Mouse (Mus musculus) CH12.LX (cell line): ENCODE data around the gene Serpina3b. TPM values are rescaled to one million over a fixed set of nuclear protein-coding genes. Genes with fewer than 3 reads are reported as not detected.

Source experiments
- DNase-seq: peaks from one replicate; pipeline ENCODE4 v3.0.0-alpha.2; 2013; ENCODE audit errors: extremely low read depth
- H3K27ac ChIP-seq: 2 replicates; pipeline ENCODE4 v1.5.1; 2012; ENCODE audit warnings: low read depth, mild to moderate bottlenecking, control low read depth, moderate library complexity; ENCODE audit not compliant: insufficient read depth
- H3K27me3 ChIP-seq: replicated peaks from 2 replicates; pipeline ENCODE3; 2012; ENCODE audit warnings: inconsistent platforms
- H3K36me3 ChIP-seq, 2 experiments: replicated peaks in 1 of 2; 2 replicates each; pipeline versions ENCODE3 to v1.6.1; 2012; ENCODE audit warnings: inconsistent platforms in 1 of 2, low read length in 1 of 2, mild to moderate bottlenecking in 1 of 2, mixed read lengths in 1 of 2, moderate library complexity in 1 of 2; ENCODE audit not compliant: control insufficient read depth in 1 of 2, insufficient read depth in 1 of 2
- H3K4me1 ChIP-seq, 2 experiments: 2 replicates each; pipeline ENCODE4 v1.6.1; 2012; ENCODE audit warnings: inconsistent platforms in 1 of 2, moderate library complexity in 1 of 2; ENCODE audit not compliant: insufficient read depth in 2 of 2, control insufficient read depth in 1 of 2
- H3K4me2 ChIP-seq: 2 replicates; pipeline ENCODE4 v1.6.1; 2012; ENCODE audit warnings: low read depth, mild to moderate bottlenecking, control low read depth; ENCODE audit not compliant: poor library complexity, insufficient read depth, severe bottlenecking
- H3K4me3 ChIP-seq, 3 experiments: fragments of 150-350 bp in 1 of 3; sonication (generic) in 1 of 3; replicated peaks in 1 of 3; 2 replicates each; pipeline versions ENCODE3 to v1.5.1; 2011 to 2012; ENCODE audit warnings: low read depth in 2 of 3, low read length in 2 of 3, mild to moderate bottlenecking in 2 of 3, moderate library complexity in 2 of 3, control low read depth in 1 of 3, improper control_type of control experiment in 1 of 3, inconsistent platforms in 1 of 3, mixed read lengths in 1 of 3; ENCODE audit not compliant: poor library complexity in 1 of 3
- H3K79me2 ChIP-seq: replicated peaks from 2 replicates; pipeline ENCODE4 v1.6.1; 2012; ENCODE audit warnings: mild to moderate bottlenecking, moderate library complexity; ENCODE audit not compliant: control insufficient read depth, poor library complexity, insufficient read depth, severe bottlenecking; ENCODE audit errors: extremely low read depth
- H3K9ac ChIP-seq: 2 replicates; pipeline ENCODE4 v1.6.1; 2012; ENCODE audit warnings: low read depth, mild to moderate bottlenecking, control low read depth, moderate library complexity; ENCODE audit not compliant: insufficient read depth
- H3K9me3 ChIP-seq: replicated peaks from 2 replicates; pipeline ENCODE3; 2012; ENCODE audit warnings: low read length, inconsistent platforms, mixed read lengths
- BHLHE40 ChIP-seq: IDR thresholded peaks from 2 replicates; pipeline ENCODE4 v1.6.1; 2011; ENCODE audit warnings: mild to moderate bottlenecking, low read depth, low read length, improper control_type of control experiment
- CHD1 ChIP-seq: IDR thresholded peaks from 2 replicates; pipeline ENCODE4 v1.6.1; 2012; ENCODE audit warnings: low read depth, low read length, improper control_type of control experiment, inconsistent platforms
- CHD2 ChIP-seq: IDR thresholded peaks from 2 replicates; pipeline ENCODE4 v1.6.1; 2011; ENCODE audit warnings: low read length, improper control_type of control experiment
- E2F4 ChIP-seq: IDR thresholded peaks from 2 replicates; pipeline ENCODE4 v1.6.1; 2011; ENCODE audit warnings: low read depth, low read length, improper control_type of control experiment; ENCODE audit not compliant: insufficient replicate concordance
- ETS1 ChIP-seq: conservative IDR thresholded peaks from 2 replicates; pipeline ENCODE4 v1.6.1; 2012; ENCODE audit warnings: low read depth, mild to moderate bottlenecking, inconsistent platforms, low read length, improper control_type of control experiment, moderate library complexity
- GABPA ChIP-seq: IDR thresholded peaks from 2 replicates; pipeline ENCODE4 v1.6.1; 2012; ENCODE audit warnings: low read depth, low read length, improper control_type of control experiment, inconsistent platforms; ENCODE audit not compliant: insufficient replicate concordance
- HCFC1 ChIP-seq: IDR thresholded peaks from 2 replicates; pipeline ENCODE4 v1.6.1; 2012; ENCODE audit warnings: low read depth, mild to moderate bottlenecking, inconsistent platforms, low read length, improper control_type of control experiment
- JUN ChIP-seq: IDR thresholded peaks from 2 replicates; pipeline ENCODE4 v1.6.1; 2011; ENCODE audit warnings: low read depth, mild to moderate bottlenecking, low read length, improper control_type of control experiment, moderate library complexity; ENCODE audit not compliant: insufficient read depth
- JUND ChIP-seq: conservative IDR thresholded peaks from 2 replicates; pipeline ENCODE4 v1.6.1; 2011; ENCODE audit warnings: low read depth, low read length, improper control_type of control experiment
- KAT2A ChIP-seq: IDR thresholded peaks from 2 replicates; pipeline ENCODE4 v1.6.1; 2012; ENCODE audit warnings: low read length, improper control_type of control experiment, inconsistent platforms; ENCODE audit not compliant: insufficient replicate concordance
- MEF2A ChIP-seq: IDR thresholded peaks from 2 replicates; pipeline ENCODE4 v1.6.1; 2014; ENCODE audit warnings: low read depth, mild to moderate bottlenecking, inconsistent platforms, low read length, improper control_type of control experiment, borderline replicate concordance
- NELFE ChIP-seq: IDR thresholded peaks from 2 replicates; pipeline ENCODE4 v1.6.1; 2011; ENCODE audit warnings: low read depth, low read length, improper control_type of control experiment
- NRF1 ChIP-seq: IDR thresholded peaks from 2 replicates; pipeline ENCODE4 v1.6.1; 2014; ENCODE audit warnings: low read depth, mild to moderate bottlenecking, inconsistent platforms, low read length, improper control_type of control experiment, moderate library complexity
- POLR2A ChIP-seq: IDR thresholded peaks from 2 replicates; pipeline ENCODE4 v1.6.1; 2011; ENCODE audit warnings: low read depth, mild to moderate bottlenecking, improper control_type of control experiment, low read length
- RAD21 ChIP-seq: IDR thresholded peaks from 2 replicates; pipeline ENCODE4 v1.6.1; 2011; ENCODE audit warnings: low read depth, mild to moderate bottlenecking, low read length, improper control_type of control experiment, moderate library complexity
- TCF12 ChIP-seq: IDR thresholded peaks from 2 replicates; pipeline ENCODE4 v1.6.1; 2014; ENCODE audit warnings: low read depth, mild to moderate bottlenecking, inconsistent platforms, low read length, improper control_type of control experiment
- UBTF ChIP-seq: IDR thresholded peaks from 2 replicates; pipeline ENCODE4 v1.6.1; 2012; ENCODE audit warnings: low read depth, mild to moderate bottlenecking, inconsistent platforms, low read length, improper control_type of control experiment, moderate library complexity
- USF1 ChIP-seq: IDR thresholded peaks from 2 replicates; pipeline ENCODE4 v1.6.1; 2014; ENCODE audit warnings: low read depth, mild to moderate bottlenecking, inconsistent platforms, low read length, improper control_type of control experiment
- USF2 ChIP-seq: conservative IDR thresholded peaks from 2 replicates; pipeline ENCODE4 v1.6.1; 2011; ENCODE audit warnings: low read depth, low read length, improper control_type of control experiment
- ZC3H11A ChIP-seq: IDR thresholded peaks from 2 replicates; pipeline ENCODE4 v1.6.1; 2012; ENCODE audit warnings: low read depth, mild to moderate bottlenecking, inconsistent platforms, low read length, improper control_type of control experiment
- ZKSCAN1 ChIP-seq: IDR thresholded peaks from 2 replicates; pipeline ENCODE4 v1.6.1; 2012; ENCODE audit warnings: low read depth, inconsistent platforms, low read length, improper control_type of control experiment, borderline replicate concordance
- dilution Hi-C: fragments of 300-500 bp; cut with MboI; formaldehyde crosslinking; loops from 2 replicates; pipeline ENCODE4 v1.14.3; 2020; ENCODE audit warnings: low sequenced_read_pairs; ENCODE audit not compliant: extremely low pct_unique_long_range_greater_than_20kb, extremely low pct_ligation_motif_present
- in situ Hi-C: fragments of 300-500 bp; cut with MboI; formaldehyde crosslinking; loops from 3 replicates; pipeline ENCODE4 v1.14.3; 2019; ENCODE audit warnings: low sequenced_read_pairs, low pct_ligation_motif_present, low pct_unique_long_range_greater_than_20kb, mixed read lengths
- polyA plus RNA-seq: library from polyadenylated mRNA; unstranded; fragments of >175 nt; gene quantifications from 2 replicates; pipeline ENCODE4 v1.2.1, GENCODE M21; 2012; ENCODE audit warnings: low read depth; ENCODE audit not compliant: insufficient read length
- total RNA-seq, 2 experiments: library from RNA; depleted of rRNA; stranded (reverse); fragments of 300-350 nt in 1 of 2; fragments of >200 nt in 1 of 2; gene quantifications; 2 replicates each; pipeline ENCODE4 v1.2.3; 2012 to 2014

Gene Serpina3b
- total and polyA plus RNA-seq, 3 experiments = not detected

GRCm38 (mm10) chr12:104142427-104142826, 14.6 kb downstream of the Serpina3b start:
- H3K79me2 ChIP-seq = no peaks in the 10 kb centered on the region
- in situ Hi-C loops (no loop called here), dilution Hi-C loops (no loop called here)
- H3K4me3 ChIP-seq = no peak overlapping the region
- H3K9ac ChIP-seq = no peak overlapping the region
- no peaks in the 10 kb centered on the region for H3K9me3 ChIP-seq
- peaks cover 83% of the 10 kb centered on the region for H3K27me3 ChIP-seq
- no peaks in the 10 kb centered on the region for H3K4me1 ChIP-seq
- no peak for TF ChIP-seq POLR2A
- TF ChIP-seq ZKSCAN1 = no peak
- TF ChIP-seq CHD2 = no peak
- no peak for TF ChIP-seq ZC3H11A
- TF ChIP-seq NRF1 = no peak
- no peak for TF ChIP-seq BHLHE40
- TF ChIP-seq USF2 = no peak
- no peak for TF ChIP-seq RAD21
- TF ChIP-seq UBTF = no peak
- no peak for TF ChIP-seq MEF2A
- no peak for TF ChIP-seq E2F4
- no peak for TF ChIP-seq JUND
- H3K27ac ChIP-seq = no peak overlapping the region
- no peaks in the 10 kb centered on the region for H3K36me3 ChIP-seq
- no peak overlapping the region for H3K4me2 ChIP-seq
- DNase-seq = no peak

- Histone ChIP-seq H3K4me1 (no peaks in the 10 kb centered on the region), H3K4me2 (no peak overlapping the region), H3K27me3 (peaks cover 81% of the 10 kb centered on the region), H3K79me2 (no peaks in the 10 kb centered on the region), H3K9me3 (no peaks in the 10 kb centered on the region)
- dilution Hi-C loops = no loop called here
- no peak for TF ChIP-seq HCFC1
- no peak for TF ChIP-seq CHD1
- TF ChIP-seq JUN = no peak
- no peak for TF ChIP-seq TCF12
- TF ChIP-seq MEF2A = no peak
- no peak for TF ChIP-seq UBTF
- no peak for TF ChIP-seq ETS1
- no peak for TF ChIP-seq KAT2A
- no peak for TF ChIP-seq GABPA
- TF ChIP-seq USF2 = no peak
- no peak for TF ChIP-seq USF1
- TF ChIP-seq E2F4 = no peak
- TF ChIP-seq ZC3H11A = no peak
- no peak for TF ChIP-seq NELFE
- no peak for TF ChIP-seq RAD21
- no peak for TF ChIP-seq NRF1
- no peak for TF ChIP-seq POLR2A
- TF ChIP-seq, all 38 proteins: peak for 0
- in situ Hi-C loops = no loop called here
- no peak overlapping the region for H3K9ac ChIP-seq
- H3K36me3 ChIP-seq = no peaks in the 10 kb centered on the region
- H3K27ac ChIP-seq = no peak overlapping the region
- DNase-seq = no peak
- H3K4me3 ChIP-seq = no peak overlapping the region
Measured at GRCm38 (mm10) chr12:104143286-104143685, 15.5 kb downstream of the Serpina3b start.
